Mouse (Mus musculus) liver, postnatal 0 days (tissue): ENCODE data around the gene Cldnd1.

Source experiments
- CTCF ChIP-seq: sonication (generic); IDR thresholded peaks from 2 replicates; pipeline ENCODE4 v1.5.1; 2016; ENCODE audit warnings: antibody characterized with exemption, low read depth
- EP300 ChIP-seq: IDR thresholded peaks from 2 replicates; pipeline ENCODE4 v1.6.1; 2016; ENCODE audit warnings: antibody characterized with exemption, low read depth, mild to moderate bottlenecking

GRCm38 (mm10) chr16:58722292-58722691 lies 5.4 kb upstream of the Cldnd1 start:
- TF ChIP-seq CTCF (no peak), EP300 (no peak)
